In the genomic region with DNA sequence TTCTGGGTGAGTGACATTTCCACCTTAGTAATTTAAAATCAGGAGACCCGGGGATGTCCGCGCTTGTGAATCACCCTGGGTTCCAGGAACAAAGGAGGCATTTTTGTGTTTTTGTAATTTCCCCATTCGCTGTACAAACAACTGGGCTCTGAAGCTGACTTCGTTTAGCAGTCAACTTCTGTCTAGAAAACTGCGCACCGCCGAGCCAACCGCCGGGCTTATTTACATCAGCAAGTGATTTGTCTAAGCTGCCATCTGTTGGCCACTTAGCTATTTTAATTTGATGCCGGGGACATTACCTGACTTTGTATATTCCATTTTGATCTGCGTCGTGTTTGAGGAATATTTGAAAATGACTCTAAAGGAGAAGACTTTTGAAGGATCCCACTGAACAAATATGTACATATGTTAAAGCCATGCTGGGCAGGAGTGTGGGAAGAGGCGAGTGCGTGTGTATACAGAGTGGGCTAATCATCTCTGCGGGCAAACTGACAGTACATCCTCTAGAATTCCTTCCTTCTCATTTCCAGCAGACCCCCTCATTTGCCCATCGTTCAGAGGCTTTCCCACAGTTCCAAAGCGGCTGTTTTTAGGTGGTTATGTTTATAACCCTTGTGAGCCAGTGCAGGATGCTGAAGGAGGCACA, we compare ENCODE assay signal across 9 mouse cellular contexts.
DNase-seq lines count a peak whose midpoint lies in the region; ATAC-seq lines count a peak whose summit lies in the region.
"Had no signal": no experiment of that assay in that cellular context is flagged by ENCODE, and none has a peak within 500 bp of the region (broad histone marks: within the 10 kb centered on the region; RNA-seq: fewer than 3 reads in every experiment).

No protein-coding gene starts in this region.

- peak; percentile 5 for DNase-seq in layer of hippocampus, adult 11-12 months (ENCODE audit: low spot score)
- DNase-seq in layer of hippocampus, adult 9-10 months (ENCODE audit: low spot score) = no peak
- peak; percentile 72 for DNase-seq in embryo, embryonic 11 days
- no peak for DNase-seq in heart, adult 18-20 months
- no peak for DNase-seq in kidney, postnatal 36 days
- DNase-seq in layer of hippocampus, postnatal 10 days (ENCODE audit: low spot score in 2 of 2) = no peak

- no peaks in the 10 kb centered on the region for H3K9me3 ChIP-seq in hindbrain, embryonic 15.5 days
- H3K9me3 ChIP-seq in neural tube, embryonic 15.5 days (replicated peaks) = no peaks in the 10 kb centered on the region
- H3K9me3 ChIP-seq: limb, embryonic 15.5 days had no signal

- peak overlapping the region; percentile 46 for H3K4me2 ChIP-seq in hindbrain, embryonic 15.5 days
- peak overlapping the region; percentile 48 for H3K4me2 ChIP-seq in neural tube, embryonic 15.5 days
- H3K4me2 ChIP-seq: limb, embryonic 15.5 days had no signal

- no peaks in the 10 kb centered on the region for H3K27me3 ChIP-seq in hindbrain, embryonic 15.5 days
- no peaks in the 10 kb centered on the region for H3K27me3 ChIP-seq in neural tube, embryonic 15.5 days (replicated peaks)

- peak overlapping the region; percentile 69 for H3K27ac ChIP-seq in hindbrain, embryonic 15.5 days (replicated peaks)
- H3K27ac ChIP-seq in neural tube, embryonic 15.5 days (replicated peaks) = peak overlapping the region; percentile 76
- H3K27ac ChIP-seq: limb, embryonic 15.5 days had no signal

- H3K4me1 ChIP-seq in hindbrain, embryonic 15.5 days (replicated peaks) = peaks cover 36% of the 10 kb centered on the region
- H3K4me1 ChIP-seq in neural tube, embryonic 15.5 days = peaks cover 46% of the 10 kb centered on the region

- H3K9ac ChIP-seq in hindbrain, embryonic 15.5 days = peak overlapping the region; percentile 29; the same call in 1 of the 2 replicates
- 0 out of 2 replicates have a peak overlapping the region, but pooled peaks have one; percentile 38 for H3K9ac ChIP-seq in neural tube, embryonic 15.5 days (replicated peaks)
- H3K9ac ChIP-seq: limb, embryonic 15.5 days had no signal

- no peaks in the 10 kb centered on the region for H3K36me3 ChIP-seq in hindbrain, embryonic 15.5 days
- H3K36me3 ChIP-seq in neural tube, embryonic 15.5 days = no peaks in the 10 kb centered on the region
- H3K36me3 ChIP-seq: limb, embryonic 15.5 days had no signal

- ATAC-seq in hindbrain, embryonic 15.5 days (ENCODE audit: low FRiP score, low read depth) = 0 out of 2 replicates have a peak, but pooled peaks have one; percentile 14
- no peak for ATAC-seq in neural tube, embryonic 15.5 days (ENCODE audit: low FRiP score)

- WGBS in hindbrain, embryonic 15.5 days = 15% methylated on average over 18 of the region's 18 CpGs
- 17% methylated on average over 18 of the region's 18 CpGs for WGBS in neural tube, embryonic 15.5 days

- peak overlapping the region; percentile 1; the same call in 1 of the 2 replicates for H3K4me3 ChIP-seq in hindbrain, embryonic 15.5 days
- peak overlapping the region; percentile 5; the same call in 1 of the 2 replicates for H3K4me3 ChIP-seq in neural tube, embryonic 15.5 days (replicated peaks)
- H3K4me3 ChIP-seq: limb, embryonic 15.5 days had no signal

Comparison
In these comparisons a context has a peak if more than half of its experiments do, and no peak if none do; other contexts are left out.
1. DNase-seq: peak in layer of hippocampus, adult 11-12 months (single experiment) and embryo, embryonic 11 days (single experiment); none in layer of hippocampus, adult 9-10 months (single experiment), heart, adult 18-20 months (0 of 2), kidney, postnatal 36 days (0 of 2) and layer of hippocampus, postnatal 10 days (0 of 2).